Mouse (Mus musculus) bone marrow, adult 2 months (tissue): ENCODE results near the gene Smoc2.

Experiments used
- CTCF ChIP-seq: fragments of 200-500 bp; IDR thresholded peaks from 2 replicates; pipeline ENCODE4 v1.5.1; 2011; ENCODE audit warnings: low read length, control low read depth; ENCODE audit not compliant: control insufficient read depth, insufficient read depth
- POLR2A ChIP-seq: fragments of 200-500 bp; IDR thresholded peaks from 2 replicates; pipeline ENCODE4 v1.6.1; 2011; ENCODE audit warnings: low read depth, mild to moderate bottlenecking, control low read depth, low read length, borderline replicate concordance; ENCODE audit not compliant: control insufficient read depth

DNA sequence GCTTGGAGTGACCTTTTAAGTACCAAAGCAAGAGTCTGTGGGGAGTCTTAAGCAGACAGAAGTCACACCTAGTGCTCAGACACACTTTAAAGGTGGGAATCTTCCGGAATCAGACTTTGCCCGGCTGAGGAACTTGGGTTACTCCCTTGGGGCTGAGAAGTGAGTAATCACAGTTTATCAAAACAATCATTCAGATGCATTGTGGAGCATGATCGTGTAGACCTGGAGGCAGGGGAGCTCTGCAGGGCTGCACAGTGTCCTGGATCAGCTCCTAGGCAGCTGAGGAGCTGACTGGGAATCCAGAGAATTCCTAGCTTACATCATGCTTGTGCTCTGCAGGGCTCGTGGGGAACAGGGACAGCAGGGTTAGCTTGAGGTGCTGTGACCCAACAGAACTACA is 104.7 kb downstream of the Smoc2 start:
- TF ChIP-seq CTCF (no peak), POLR2A (no peak)
